Mouse (Mus musculus) ES-E14 (cell line): ENCODE data around the gene Pusl1. TPM values are rescaled to one million over a fixed set of nuclear protein-coding genes. Genes with fewer than 3 reads are reported as not detected.

Experiments used
- DNase-seq: peaks from one replicate; pipeline ENCODE4 v3.0.0-alpha.2; 2013; ENCODE audit warnings: low read depth, low spot score
- H3K27ac ChIP-seq: 2 replicates; pipeline ENCODE4 v1.5.1; 2012; ENCODE audit warnings: low read depth, mild to moderate bottlenecking, low read length, moderate library complexity, mixed read lengths; ENCODE audit not compliant: poor library complexity, insufficient read depth, severe bottlenecking
- H3K36me3 ChIP-seq: 2 replicates; pipeline ENCODE4 v1.6.1; 2012; ENCODE audit warnings: mild to moderate bottlenecking, low read length, moderate library complexity, mixed read lengths; ENCODE audit not compliant: control insufficient read depth, poor library complexity, insufficient read depth, severe bottlenecking
- H3K4me1 ChIP-seq, 2 experiments: fragments of 150-350 bp in 1 of 2; sonication (generic) in 1 of 2; 2 replicates each; pipeline ENCODE4 v1.6.1; 2012; ENCODE audit warnings: low read length in 2 of 2, mild to moderate bottlenecking in 1 of 2, mixed read lengths in 1 of 2; ENCODE audit not compliant: control insufficient read depth in 2 of 2, insufficient read depth in 2 of 2, poor library complexity in 1 of 2
- H3K4me3 ChIP-seq, 2 experiments: fragments of 150-350 bp in 1 of 2; sonication (generic) in 1 of 2; 2 replicates each; pipeline ENCODE4 v1.5.1; 2012; ENCODE audit warnings: low read length in 2 of 2, low read depth in 1 of 2, mild to moderate bottlenecking in 1 of 2, mixed read lengths in 1 of 2; ENCODE audit not compliant: insufficient read depth in 1 of 2, poor library complexity in 1 of 2, severe bottlenecking in 1 of 2
- H3K9ac ChIP-seq: 2 replicates; pipeline ENCODE4 v1.6.1; 2012; ENCODE audit warnings: low read depth, mild to moderate bottlenecking, low read length, mixed read lengths; ENCODE audit not compliant: poor library complexity, insufficient read depth, severe bottlenecking
- H3K9me3 ChIP-seq: fragments of 150-350 bp; sonication (generic); 2 replicates; pipeline ENCODE4 v1.6.1; 2012; ENCODE audit warnings: low read depth, mild to moderate bottlenecking, low read length; ENCODE audit not compliant: control insufficient read depth, insufficient read depth
- CHD2 ChIP-seq: IDR thresholded peaks from 2 replicates; pipeline ENCODE4 v1.6.1; 2014; ENCODE audit warnings: mild to moderate bottlenecking, low read depth, low read length, inconsistent platforms
- HCFC1 ChIP-seq: IDR thresholded peaks from 2 replicates; pipeline ENCODE4 v1.6.1; 2012; ENCODE audit warnings: low read length, inconsistent platforms, borderline replicate concordance; ENCODE audit not compliant: insufficient read depth
- MAFK ChIP-seq: IDR thresholded peaks from 2 replicates; pipeline ENCODE4 v1.6.1; 2014; ENCODE audit warnings: mild to moderate bottlenecking, low read depth, low read length, inconsistent platforms; ENCODE audit not compliant: insufficient read depth
- ZC3H11A ChIP-seq: IDR thresholded peaks from 2 replicates; pipeline ENCODE4 v1.6.1; 2012; ENCODE audit warnings: low read depth, mild to moderate bottlenecking, inconsistent platforms, low read length, borderline replicate concordance
- ZNF384 ChIP-seq: IDR thresholded peaks from 2 replicates; pipeline ENCODE4 v1.6.1; 2012; ENCODE audit warnings: low read depth, low read length, inconsistent platforms
- in situ Hi-C, 2 experiments: fragments of 600-800 bp; cut with MboI; formaldehyde crosslinking; loops; one replicate each; pipeline ENCODE4 v1.15.1; 2025; ENCODE audit warnings: low sequenced_read_pairs in 2 of 2, inconsistent platforms in 1 of 2; ENCODE audit not compliant: unreplicated experiment in 2 of 2
- total RNA-seq: library from RNA; depleted of rRNA; stranded (reverse); fragments of 300-350 nt; gene quantifications from 2 replicates; pipeline ENCODE4 v1.2.3, GENCODE M21; 2012; rRNA removed

Pusl1 gene
- total RNA-seq, 1 experiment = 62.2 TPM

DNA sequence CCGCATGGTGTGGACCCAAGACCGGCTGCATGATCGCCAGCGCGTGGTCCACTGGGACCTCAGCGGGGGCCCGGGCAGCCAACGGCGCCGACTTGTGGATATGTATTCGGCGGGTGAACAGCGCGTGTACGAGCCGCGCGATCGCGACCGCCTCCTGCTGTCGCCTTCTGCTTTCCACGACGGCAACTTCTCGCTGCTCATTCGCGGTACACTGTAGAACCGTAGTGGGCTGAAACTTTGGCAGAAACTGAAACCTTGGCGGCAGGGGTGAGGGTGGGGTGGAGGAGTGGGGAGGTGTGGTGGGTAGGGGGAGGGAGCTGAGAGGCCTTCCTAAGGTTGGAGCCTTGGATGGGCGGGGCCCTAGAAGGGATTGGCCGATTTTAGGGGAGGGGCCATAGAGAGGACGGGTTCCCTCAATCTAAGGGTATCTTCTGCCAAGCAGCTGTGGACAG, 50.6 kb downstream of the Pusl1 start:
- in situ Hi-C loops = no loop called here
- peak; percentile 89 for DNase-seq
- Histone ChIP-seq H3K27ac (no peak overlapping the region), H3K36me3 (no peaks in the 10 kb centered on the region), H3K9me3 (no peaks in the 10 kb centered on the region), H3K4me1 (peaks cover 2 to 17% of the 10 kb centered on the region in 2 experiments; a peak in 3 of 4 replicates), H3K4me3 (peak overlapping the region; percentile 64 to 76), H3K9ac (peak overlapping the region; percentile 42)
- TF ChIP-seq CHD2 = no peak
- TF ChIP-seq ZC3H11A = no peak
- TF ChIP-seq MAFK = no peak
- no peak for TF ChIP-seq ZNF384
- no peak for TF ChIP-seq HCFC1

- Histone ChIP-seq H3K4me1 (peaks cover 2 to 17% of the 10 kb centered on the region in 2 experiments; a peak in 3 of 4 replicates), H3K36me3 (no peaks in the 10 kb centered on the region), H3K9me3 (no peaks in the 10 kb centered on the region), H3K4me3 (peak overlapping the region; percentile 64 to 76), H3K9ac (peak overlapping the region; percentile 42), H3K27ac (no peak overlapping the region)
- in situ Hi-C loops = no loop called here
- DNase-seq = no peak
- TF ChIP-seq ZC3H11A (no peak), HCFC1 (no peak), CHD2 (no peak), ZNF384 (no peak), MAFK (no peak)
These were observed 51.2 kb downstream of the Pusl1 start for GRCm38 (mm10) chr4:155840076-155841002.

- in situ Hi-C loops = no loop called here
- TF ChIP-seq MAFK (no peak), ZNF384 (no peak), ZC3H11A (no peak), CHD2 (no peak), HCFC1 (no peak)
- Histone ChIP-seq H3K4me3 (peak within 1 kb of the TSS; percentile 26 to 64; a peak in 3 of 4 replicates), H3K27ac (no peak within 1 kb of the TSS; the same call in 1 of the 2 replicates), H3K9ac (no peak within 1 kb of the TSS), H3K4me1 (peaks cover 2 to 17% of the 10 kb centered on the region in 2 experiments; a peak in 3 of 4 replicates), H3K36me3 (no peaks in the 10 kb centered on the region), H3K9me3 (no peaks in the 10 kb centered on the region)
- DNase-seq = no peak
These were observed 52.1 kb downstream of the Pusl1 start, which contains the start of gene Mxra8 for GRCm38 (mm10) chr4:155839483-155839910. Gene Mxra8, plus strand, starts transcription at chr4:155839680.

DNA sequence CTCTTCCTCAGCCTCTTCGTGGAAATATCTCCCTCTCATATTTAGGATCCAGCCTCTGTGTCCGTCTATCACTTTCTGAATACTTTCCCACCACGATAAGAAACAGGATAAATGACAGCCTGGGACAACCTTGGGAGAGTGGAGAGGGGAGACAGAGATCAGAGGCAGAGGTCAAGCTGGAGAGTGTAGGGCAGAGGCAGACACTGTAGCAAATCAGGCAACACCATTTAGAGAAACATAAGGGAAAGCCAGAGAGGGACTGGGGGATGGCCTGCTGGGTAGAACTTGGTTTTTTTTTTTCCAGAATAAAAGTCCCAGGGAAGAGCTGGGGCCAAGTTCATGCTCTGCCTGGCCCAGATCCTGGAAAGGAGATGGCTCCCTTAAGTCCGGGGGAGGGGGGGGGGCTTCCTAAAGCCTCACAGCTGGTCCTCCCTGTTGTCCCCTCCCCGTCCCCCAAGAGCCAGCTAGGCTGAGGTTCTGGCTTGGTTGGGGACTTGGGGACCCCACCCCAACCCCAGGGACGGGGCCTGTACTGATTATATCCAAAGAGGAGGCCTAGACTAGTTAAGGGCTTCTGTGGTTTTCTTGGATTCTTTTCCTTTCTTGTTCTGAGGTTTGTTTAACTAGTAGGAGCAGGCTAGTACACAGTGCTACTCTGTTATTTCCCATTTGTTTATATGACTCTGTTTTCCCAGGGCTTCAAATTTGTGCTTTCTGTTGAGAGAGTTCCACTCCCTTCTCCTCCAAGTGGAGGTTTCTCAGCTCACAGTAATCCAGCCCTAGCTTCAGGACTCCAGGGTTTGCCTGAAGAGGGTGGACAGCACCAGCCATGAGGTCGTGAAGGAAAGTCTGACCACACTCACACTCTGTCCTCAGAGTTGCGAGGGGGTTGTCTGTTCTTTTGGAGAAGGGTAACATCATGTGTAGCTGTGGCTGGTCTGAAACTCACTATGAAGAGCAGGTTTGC, 53.1 kb downstream of the Pusl1 start:
- Histone ChIP-seq H3K9me3 (no peaks in the 10 kb centered on the region), H3K27ac (no peak overlapping the region; the same call in 1 of the 2 replicates), H3K4me1 (peaks cover 2 to 17% of the 10 kb centered on the region in 2 experiments; a peak in 3 of 4 replicates), H3K4me3 (no peak overlapping the region), H3K9ac (no peak overlapping the region), H3K36me3 (no peaks in the 10 kb centered on the region)
- DNase-seq = no peak
- TF ChIP-seq MAFK (no peak), CHD2 (no peak), ZC3H11A (no peak), ZNF384 (no peak), HCFC1 (no peak)
- in situ Hi-C loops = no loop called here

Other genes starting within 250 kb of the Pusl1 start
- not detected in 2 replicates for gene Gm10563, start 246.4 kb downstream of the Pusl1 start, total RNA-seq
- 12.1 and 19.0 TPM in 2 replicates for gene Mmp23, start 238.4 kb downstream of the Pusl1 start, total RNA-seq
- gene Mib2, start 222.6 kb downstream of the Pusl1 start, total RNA-seq = 55.3 and 100 TPM in 2 replicates
- 10.0 and 22.1 TPM in 2 replicates for gene Fndc10, start 197.4 kb downstream of the Pusl1 start, total RNA-seq
- 125 and 129 TPM in 2 replicates for gene Ssu72, start 187.0 kb downstream of the Pusl1 start, total RNA-seq
- gene Tmem240, start 157.0 kb downstream of the Pusl1 start, total RNA-seq = 0.22 and 0.58 TPM in 2 replicates
- 169 and 267 TPM in 2 replicates for gene Atad3a, start 130.7 kb downstream of the Pusl1 start, total RNA-seq
- 4.6 and 10.6 TPM in 2 replicates for gene Vwa1, start 117.1 kb downstream of the Pusl1 start, total RNA-seq
- gene Tmem88b, start 105.9 kb downstream of the Pusl1 start, total RNA-seq = 0.09 and 0.11 TPM in 2 replicates
- 0.49 and 0.74 TPM in 2 replicates for gene Ankrd65, start 101.3 kb downstream of the Pusl1 start, total RNA-seq
- gene Mrpl20, start 88.9 kb downstream of the Pusl1 start, total RNA-seq = 114 and 157 TPM in 2 replicates
- gene Ccnl2, start 79.3 kb downstream of the Pusl1 start, total RNA-seq = 103 and 171 TPM in 2 replicates
- 156 and 162 TPM in 2 replicates for gene Aurkaip1, start 60.5 kb downstream of the Pusl1 start, total RNA-seq
- gene Mxra8, start 52.1 kb downstream of the Pusl1 start, total RNA-seq = 14.2 and 14.4 TPM in 2 replicates
- gene Dvl1, start 44.4 kb downstream of the Pusl1 start, total RNA-seq = 49.8 and 88.0 TPM in 2 replicates
- gene Tas1r3, start 28.4 kb downstream of the Pusl1 start, total RNA-seq = 0.40 and 0.58 TPM in 2 replicates
- gene Cptp, start 22.3 kb downstream of the Pusl1 start, total RNA-seq = 9.7 and 10.1 TPM in 2 replicates
- gene Ints11, start 22.2 kb downstream of the Pusl1 start, total RNA-seq = 106 and 119 TPM in 2 replicates
- gene Acap3, start within 50 bp of the Pusl1 start, total RNA-seq = 17.1 and 32.0 TPM in 2 replicates
- gene Ube2j2, start 52.0 kb upstream of the Pusl1 start, total RNA-seq = 57.9 and 74.1 TPM in 2 replicates
- 6.4 and 10.3 TPM in 2 replicates for gene C1qtnf12, start 70.5 kb upstream of the Pusl1 start, total RNA-seq
- 11.9 and 20.6 TPM in 2 replicates for gene B3galt6, start 100.9 kb upstream of the Pusl1 start, total RNA-seq
- 176 and 257 TPM in 2 replicates for gene Sdf4, start 101.1 kb upstream of the Pusl1 start, total RNA-seq
- 2.4 and 2.6 TPM in 2 replicates for gene Tnfrsf4, start 122.1 kb upstream of the Pusl1 start, total RNA-seq
- gene Tnfrsf18, start 134.4 kb upstream of the Pusl1 start, total RNA-seq = 0.62 and 1.1 TPM in 2 replicates
- 0.22 and 0.37 TPM in 2 replicates for gene Ttll10, start 167.6 kb upstream of the Pusl1 start, total RNA-seq
- gene 9430015G10Rik, start 218.2 kb upstream of the Pusl1 start, total RNA-seq = 83.4 and 131 TPM in 2 replicates
- gene Rnf223, start 238.7 kb upstream of the Pusl1 start, total RNA-seq = 1.7 and 2.2 TPM in 2 replicates